Mouse (Mus musculus) bone marrow macrophage, adult 2 months (primary cell): ENCODE data around the gene Pwwp2b. TPM values are rescaled to one million over a fixed set of nuclear protein-coding genes. Genes with fewer than 3 reads are reported as not detected.
A peak's percentile ranks its signal among the peaks of the same experiment; 100 is the strongest.

ENCODE experiments used
- H3K27ac ChIP-seq: 2 replicates; pipeline ENCODE4 v1.5.1; 2012; ENCODE audit warnings: low read depth, low read length; ENCODE audit not compliant: insufficient read depth
- H3K4me1 ChIP-seq: 2 replicates; pipeline ENCODE4 v1.6.1; 2012; ENCODE audit warnings: low read length; ENCODE audit not compliant: control insufficient read depth, insufficient read depth
- H3K4me3 ChIP-seq: 2 replicates; pipeline ENCODE4 v1.5.1; 2012; ENCODE audit warnings: mild to moderate bottlenecking, low read length, moderate library complexity; ENCODE audit not compliant: insufficient read depth
- CTCF ChIP-seq: IDR thresholded peaks from 2 replicates; pipeline ENCODE4 v1.5.1; 2012; ENCODE audit warnings: low read depth, mild to moderate bottlenecking, low read length, moderate library complexity
- POLR2A ChIP-seq: IDR thresholded peaks from 2 replicates; pipeline ENCODE4 v1.6.1; 2012; ENCODE audit warnings: mild to moderate bottlenecking, low read depth, low read length, borderline replicate concordance
- polyA plus RNA-seq: library from polyadenylated mRNA; stranded (reverse); fragments of >200 nt; gene quantifications from 2 replicates; pipeline ENCODE4 v1.2.4, GENCODE M21; 2012; ENCODE audit not compliant: missing spikeins, insufficient read depth, insufficient read length

Pwwp2b gene
- polyA plus RNA-seq, 1 experiment = 13.0 TPM

- H3K4me3 ChIP-seq = no peak overlapping the region
- H3K4me1 ChIP-seq = peaks cover 24% of the 10 kb centered on the region
- TF ChIP-seq CTCF (no peak), POLR2A (no peak)
- H3K27ac ChIP-seq = peak overlapping the region; percentile 85
These were observed 47.4 kb downstream of the Pwwp2b start for GRCm38 (mm10) chr7:139295653-139296052.

- Histone ChIP-seq H3K27ac (peak overlapping the region; percentile 75), H3K4me3 (no peak overlapping the region), H3K4me1 (peaks cover 24% of the 10 kb centered on the region)
These were observed 48.3 kb downstream of the Pwwp2b start for GRCm38 (mm10) chr7:139296552-139297100.

GRCm38 (mm10) chr7:139298446-139298845 lies 50.2 kb downstream of the Pwwp2b start:
- TF ChIP-seq POLR2A (no peak), CTCF (peak; percentile 23; the same call in 1 of the 2 replicates)
- no peak overlapping the region for H3K27ac ChIP-seq
- peaks cover 24% of the 10 kb centered on the region for H3K4me1 ChIP-seq
- no peak overlapping the region for H3K4me3 ChIP-seq

More at GRCm38 (mm10) chr7:139296552-139297100, 48.3 kb downstream of the Pwwp2b start:
- TF ChIP-seq CTCF = no peak
- no peak for TF ChIP-seq POLR2A

GRCm38 (mm10) chr7:139299424-139299823 lies 51.1 kb downstream of the Pwwp2b start:
- peak; percentile 97 for TF ChIP-seq CTCF
- TF ChIP-seq POLR2A = no peak
- H3K4me1 ChIP-seq = peaks cover 24% of the 10 kb centered on the region
- H3K27ac ChIP-seq = no peak overlapping the region
- no peak overlapping the region for H3K4me3 ChIP-seq

GRCm38 (mm10) chr7:139300423-139300822 lies 52.1 kb downstream of the Pwwp2b start:
- TF ChIP-seq CTCF (no peak), POLR2A (no peak)
- no peak overlapping the region for H3K4me3 ChIP-seq
- no peak overlapping the region for H3K27ac ChIP-seq
- H3K4me1 ChIP-seq = peaks cover 15% of the 10 kb centered on the region

GRCm38 (mm10) chr7:139301505-139301904 lies 53.2 kb downstream of the Pwwp2b start:
- Histone ChIP-seq H3K27ac (no peak overlapping the region), H3K4me3 (no peak overlapping the region), H3K4me1 (peaks cover 7% of the 10 kb centered on the region)
- TF ChIP-seq CTCF (no peak), POLR2A (no peak)

- Histone ChIP-seq H3K4me1 (peaks cover under 1% of the 10 kb centered on the region; the same call in 1 of the 2 replicates), H3K27ac (no peak overlapping the region), H3K4me3 (no peak overlapping the region)
- no peak for TF ChIP-seq CTCF
- TF ChIP-seq POLR2A = no peak
These were observed 54.0 kb downstream of the Pwwp2b start for GRCm38 (mm10) chr7:139302314-139302713.

- TF ChIP-seq CTCF (peak; percentile 94), POLR2A (no peak)
- Histone ChIP-seq H3K4me1 (no peaks in the 10 kb centered on the region), H3K4me3 (no peak overlapping the region), H3K27ac (no peak overlapping the region)
These were observed 55.2 kb downstream of the Pwwp2b start for GRCm38 (mm10) chr7:139303280-139304011.

GRCm38 (mm10) chr7:139304322-139304721 lies 56.0 kb downstream of the Pwwp2b start:
- no peak overlapping the region for H3K4me3 ChIP-seq
- H3K27ac ChIP-seq = no peak overlapping the region
- 0 out of 2 replicates have a peak, but pooled peaks cover 1% of the 10 kb centered on the region for H3K4me1 ChIP-seq
- TF ChIP-seq CTCF = no peak
- no peak for TF ChIP-seq POLR2A

GRCm38 (mm10) chr7:139307056-139307455 lies 58.8 kb downstream of the Pwwp2b start:
- Histone ChIP-seq H3K4me3 (no peak overlapping the region), H3K4me1 (0 out of 2 replicates have a peak, but pooled peaks cover 2% of the 10 kb centered on the region), H3K27ac (no peak overlapping the region)
- TF ChIP-seq POLR2A (no peak), CTCF (no peak)
